Mouse (Mus musculus) lung, postnatal 0 days (tissue): ENCODE data around the gene H1f0.

ENCODE experiments used
- CTCF ChIP-seq: IDR thresholded peaks from 2 replicates; pipeline ENCODE4 v1.5.1; 2016; ENCODE audit warnings: antibody characterized with exemption, mild to moderate bottlenecking
- EP300 ChIP-seq: IDR thresholded peaks from 2 replicates; pipeline ENCODE4 v1.6.1; 2016; ENCODE audit warnings: antibody characterized with exemption, mild to moderate bottlenecking, control low read depth

DNA sequence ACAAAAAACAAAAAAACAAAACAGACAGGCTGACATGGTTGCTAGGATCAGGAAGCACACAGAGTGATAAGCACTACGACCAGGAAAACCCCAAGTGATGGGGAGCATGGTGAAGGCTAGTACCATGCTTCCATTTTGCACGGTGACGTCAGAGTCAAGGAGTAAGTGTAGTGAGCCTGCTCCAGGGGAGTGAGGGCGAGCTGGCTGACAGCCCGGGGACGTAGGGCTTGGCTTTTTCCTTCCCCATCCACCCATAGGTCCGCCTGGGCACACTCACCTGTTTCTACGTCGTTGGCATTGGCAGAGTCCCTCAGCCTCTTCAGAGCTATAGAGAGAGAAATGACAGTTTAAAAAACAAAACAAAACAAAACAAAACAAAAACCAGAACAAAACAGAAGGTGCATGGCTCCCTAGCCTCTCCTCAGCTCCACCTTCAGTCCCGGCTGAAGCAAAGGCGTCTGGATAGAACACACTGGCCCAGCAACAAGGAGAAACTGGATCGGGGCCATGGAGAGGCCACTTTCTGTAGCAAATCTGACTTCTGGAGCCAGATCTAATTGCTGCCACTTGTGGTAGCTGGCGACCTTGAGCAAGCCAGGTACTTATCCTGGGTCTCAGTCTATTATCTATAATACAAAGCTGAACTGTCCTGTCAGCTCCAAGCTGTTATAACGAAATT lies 32.8 kb downstream of the H1f0 start:
- TF ChIP-seq EP300 = no peak
- no peak for TF ChIP-seq CTCF
